Comparison of ENCODE assay signal across 8 mouse cellular contexts in genomic region chr7:6170871-6171270, GRCm38 (mm10). TPM values are rescaled to one million over a fixed set of nuclear protein-coding genes. Genes with fewer than 3 reads are reported as not detected.
DNase-seq lines count a peak whose midpoint lies in the region; ATAC-seq and TF ChIP-seq lines count a peak whose summit lies in the region.
"Had no signal": no experiment of that assay in that cellular context is flagged by ENCODE, and none has a peak within 500 bp of the region (broad histone marks: within the 10 kb centered on the region; RNA-seq: fewer than 3 reads in every experiment).

No protein-coding gene starts in this region.

- TF ChIP-seq POLR2A in limb, embryonic 14.5 days (IDR thresholded peaks at IDR 0.05; ENCODE audit: borderline replicate concordance, extremely low read depth, insufficient read depth, insufficient read length) = no peak

- ATAC-seq in forebrain, embryonic 12.5 days (ENCODE audit: low FRiP score) = no peak
- ATAC-seq in limb, embryonic 14.5 days (ENCODE audit: low FRiP score, low read depth) = no peak
- ATAC-seq in stomach, embryonic 15.5 days (ENCODE audit: insufficient read depth, low FRiP score, low read depth) = no peak

- no peaks in the 10 kb centered on the region for H3K27me3 ChIP-seq in forebrain, embryonic 12.5 days
- H3K27me3 ChIP-seq in limb, embryonic 14.5 days (ENCODE audit: control insufficient read depth, insufficient read depth, low read length) = no peaks in the 10 kb centered on the region
- H3K27me3 ChIP-seq in stomach, embryonic 15.5 days (replicated peaks) = no peaks in the 10 kb centered on the region

- H3K4me2 ChIP-seq in forebrain, embryonic 12.5 days = peak overlapping the region; percentile 80
- peak overlapping the region; percentile 79 for H3K4me2 ChIP-seq in limb, embryonic 14.5 days (replicated peaks; ENCODE audit: low read depth, low read length, severe bottlenecking)
- H3K4me2 ChIP-seq in stomach, embryonic 15.5 days = peak overlapping the region; percentile 84

- DNase-seq in lung, postnatal 36 days = peak; percentile 27
- no peak for DNase-seq in lung, postnatal 10 days
- DNase-seq in limb, embryonic 14.5 days (ENCODE audit: low spot score) = no peak
- DNase-seq in adrenal gland, postnatal 25 days = no peak
- no peak for DNase-seq in ovary, postnatal 10 days (ENCODE audit: low spot score)

- no peaks in the 10 kb centered on the region for H3K36me3 ChIP-seq in forebrain, embryonic 12.5 days (replicated peaks)
- H3K36me3 ChIP-seq in limb, embryonic 14.5 days (ENCODE audit: control insufficient read depth, insufficient read depth, low read length) = peaks cover 9% of the 10 kb centered on the region
- 0 out of 2 replicates have a peak, but pooled peaks cover 3% of the 10 kb centered on the region for H3K36me3 ChIP-seq in stomach, embryonic 15.5 days

- no peaks in the 10 kb centered on the region for H3K9me3 ChIP-seq in forebrain, embryonic 12.5 days
- H3K9me3 ChIP-seq in limb, embryonic 14.5 days (ENCODE audit: control insufficient read depth, low read length) = no peaks in the 10 kb centered on the region
- H3K9me3 ChIP-seq in stomach, embryonic 15.5 days = no peaks in the 10 kb centered on the region

- H3K27ac ChIP-seq in forebrain, embryonic 12.5 days = peak overlapping the region; percentile 86
- H3K27ac ChIP-seq in limb, embryonic 14.5 days (replicated peaks; ENCODE audit: low read depth, low read length) = no peak overlapping the region
- peak overlapping the region; percentile 87; the same call in 1 of the 2 replicates for H3K27ac ChIP-seq in stomach, embryonic 15.5 days

- 0 out of 2 replicates have a peak overlapping the region, but pooled peaks have one; percentile 50 for H3K9ac ChIP-seq in forebrain, embryonic 12.5 days
- H3K9ac ChIP-seq in limb, embryonic 14.5 days (ENCODE audit: low read depth, low read length, severe bottlenecking) = 0 out of 2 replicates have a peak overlapping the region, but pooled peaks have one; percentile 47
- 0 out of 2 replicates have a peak overlapping the region, but pooled peaks have one; percentile 14 for H3K9ac ChIP-seq in stomach, embryonic 15.5 days

- H3K4me1 ChIP-seq in forebrain, embryonic 12.5 days = peaks cover 17% of the 10 kb centered on the region; the same call in 1 of the 2 replicates
- H3K4me1 ChIP-seq in limb, embryonic 14.5 days (ENCODE audit: control insufficient read depth, insufficient read depth, low read length) = peaks cover 6% of the 10 kb centered on the region; the same call in 1 of the 2 replicates
- peaks cover 8% of the 10 kb centered on the region; the same call in 1 of the 2 replicates for H3K4me1 ChIP-seq in stomach, embryonic 15.5 days

- 55% methylated on average over 6 of the region's 6 CpGs for WGBS in forebrain, embryonic 12.5 days
- 50% methylated on average over 6 of the region's 6 CpGs for WGBS in limb, embryonic 14.5 days
- 40% methylated on average over 6 of the region's 6 CpGs for WGBS in stomach, embryonic 15.5 days

- peak overlapping the region; percentile 66 for H3K4me3 ChIP-seq in forebrain, embryonic 12.5 days (replicated peaks)
- H3K4me3 ChIP-seq in limb, embryonic 14.5 days (replicated peaks; ENCODE audit: low read length) = peak overlapping the region; percentile 71; the same call in 1 of the 2 replicates
- H3K4me3 ChIP-seq in stomach, embryonic 15.5 days (replicated peaks) = peak overlapping the region; percentile 72; the same call in 1 of the 2 replicates

RNA-seq across cellular contexts. Expression of gene Zfp444, which starts 1.2 kb away (rescaled TPM):
- polyA plus RNA-seq in forebrain, embryonic 12.5 days (2016; fragmentation: Nextera tagmentation; extraction: Ambion mirVana) = 75.1 and 81.3 TPM in 2 replicates
- 50.6 and 73.3 TPM in 2 replicates for polyA plus RNA-seq in limb, embryonic 14.5 days (2012; rRNA removed)
- 54.2 and 62.5 TPM in 2 replicates for polyA plus RNA-seq in limb, embryonic 14.5 days (2014; fragmentation: Nextera tagmentation; extraction: Ambion mirVana)
- 46.8 and 49.6 TPM in 2 replicates for polyA plus RNA-seq in stomach, embryonic 15.5 days (2015; fragmentation: Nextera tagmentation; extraction: Ambion mirVana)
- 21.6 and 31.8 TPM in 2 replicates for total RNA-seq in adrenal gland, postnatal 25 days (2021)

RNA-seq across cellular contexts. Expression of gene Zfp787, which starts 15.1 kb away (rescaled TPM):
- 27.8 and 30.9 TPM in 2 replicates for polyA plus RNA-seq in forebrain, embryonic 12.5 days (2016; fragmentation: Nextera tagmentation; extraction: Ambion mirVana)
- polyA plus RNA-seq in limb, embryonic 14.5 days (2012; rRNA removed) = 45.9 and 55.3 TPM in 2 replicates
- 13.7 and 14.4 TPM in 2 replicates for polyA plus RNA-seq in limb, embryonic 14.5 days (2014; fragmentation: Nextera tagmentation; extraction: Ambion mirVana)
- 26.0 and 28.1 TPM in 2 replicates for polyA plus RNA-seq in stomach, embryonic 15.5 days (2015; fragmentation: Nextera tagmentation; extraction: Ambion mirVana)
- total RNA-seq in adrenal gland, postnatal 25 days (2021) = 51.5 and 58.0 TPM in 2 replicates

RNA-seq across cellular contexts. Expression of gene Galp, which starts 26.0 kb away (rescaled TPM):
- polyA plus RNA-seq in forebrain, embryonic 12.5 days (2016; fragmentation: Nextera tagmentation; extraction: Ambion mirVana) = not detected in 2 replicates
- polyA plus RNA-seq in limb, embryonic 14.5 days (2012; rRNA removed) = not detected in 2 replicates
- not detected in 2 replicates for polyA plus RNA-seq in limb, embryonic 14.5 days (2014; fragmentation: Nextera tagmentation; extraction: Ambion mirVana)
- not detected in 2 replicates for polyA plus RNA-seq in stomach, embryonic 15.5 days (2015; fragmentation: Nextera tagmentation; extraction: Ambion mirVana)
- total RNA-seq in adrenal gland, postnatal 25 days (2021) = not detected in 2 replicates
- polyA plus RNA-seq: brain, embryonic 14.5 days had no signal

RNA-seq across cellular contexts. Expression of gene Zscan5b, which starts 51.2 kb away (rescaled TPM):
- not detected in 2 replicates for polyA plus RNA-seq in forebrain, embryonic 12.5 days (2016; fragmentation: Nextera tagmentation; extraction: Ambion mirVana)
- polyA plus RNA-seq in limb, embryonic 14.5 days (2012; rRNA removed) = not detected in 2 replicates
- polyA plus RNA-seq in limb, embryonic 14.5 days (2014; fragmentation: Nextera tagmentation; extraction: Ambion mirVana) = not detected in 2 replicates
- polyA plus RNA-seq in stomach, embryonic 15.5 days (2015; fragmentation: Nextera tagmentation; extraction: Ambion mirVana) = not detected in 2 replicates
- total RNA-seq in adrenal gland, postnatal 25 days (2021) = not detected in 2 replicates
- polyA plus RNA-seq: brain, embryonic 14.5 days had no signal
